Mouse (Mus musculus) liver, adult 2 months (tissue): Measurements from ENCODE around the gene Capn13. TPM values are rescaled to one million over a fixed set of nuclear protein-coding genes. Genes with fewer than 3 reads are reported as not detected.

Source experiments
- DNase-seq: peaks from one replicate; pipeline ENCODE4 v3.0.0-alpha.2; 2011; ENCODE audit warnings: low read depth, low spot score; ENCODE audit errors: extremely low read depth
- H3K27ac ChIP-seq: fragments of 200-500 bp; replicated peaks from 2 replicates; pipeline ENCODE4 v1.5.1; 2012; ENCODE audit warnings: low read depth, mild to moderate bottlenecking, control low read depth, inconsistent platforms, low read length; ENCODE audit not compliant: insufficient read depth
- H3K27me3 ChIP-seq: fragments of 200-500 bp; 2 replicates; pipeline ENCODE4 v1.6.1; 2012; ENCODE audit warnings: mild to moderate bottlenecking, moderate library complexity, low read length, inconsistent platforms; ENCODE audit not compliant: control insufficient read depth, insufficient read depth
- H3K36me3 ChIP-seq: fragments of 200-500 bp; 2 replicates; pipeline ENCODE4 v1.6.1; 2012; ENCODE audit warnings: low read length, inconsistent platforms; ENCODE audit not compliant: control insufficient read depth, insufficient read depth
- H3K4me1 ChIP-seq: fragments of 200-500 bp; 2 replicates; pipeline ENCODE4 v1.6.1; 2011; ENCODE audit warnings: low read length; ENCODE audit not compliant: control insufficient read depth, insufficient read depth
- H3K4me3 ChIP-seq: fragments of 200-500 bp; 2 replicates; pipeline ENCODE4 v1.5.1; 2011; ENCODE audit warnings: low read depth, mild to moderate bottlenecking, control low read depth, low read length, moderate library complexity; ENCODE audit not compliant: insufficient read depth
- H3K79me2 ChIP-seq: fragments of 200-500 bp; 2 replicates; pipeline ENCODE4 v1.6.1; 2012; ENCODE audit warnings: inconsistent platforms, mild to moderate bottlenecking, low read length, moderate library complexity; ENCODE audit not compliant: control insufficient read depth, insufficient read depth
- H3K9ac ChIP-seq: fragments of 200-500 bp; 2 replicates; pipeline ENCODE4 v1.6.1; 2012; ENCODE audit warnings: low read depth, mild to moderate bottlenecking, control low read depth, inconsistent platforms, low read length
- CTCF ChIP-seq: fragments of 200-500 bp; IDR thresholded peaks from 2 replicates; pipeline ENCODE4 v1.5.1; 2011; ENCODE audit warnings: low read depth, low read length, control low read depth
- POLR2A ChIP-seq: fragments of 200-500 bp; IDR thresholded peaks from 2 replicates; pipeline ENCODE4 v1.6.1; 2011; ENCODE audit warnings: low read length, control low read depth; ENCODE audit not compliant: insufficient read depth; ENCODE audit errors: extremely low read depth
- WGBS: fragments of 180-500 bp; shearing (Covaris S2); methylation state at CpG from one replicate; pipeline ENCODE4 v1.1.7; 2018; 5-methylcytosine and 5-hydroxymethylcytosine counted together
- polyA plus RNA-seq: library from polyadenylated mRNA; depleted of rRNA; stranded (reverse); fragments of >200 nt; gene quantifications from 2 replicates; pipeline ENCODE4 v1.2.3, GENCODE M21; 2012
- total RNA-seq: library from RNA; depleted of rRNA; stranded (reverse); fragments of >200 nt; gene quantifications from 2 replicates; pipeline ENCODE4 v1.2.3, GENCODE M21; 2014

Gene Capn13
- total and polyA plus RNA-seq, 2 experiments: 0.04 to 0.09 TPM

DNA sequence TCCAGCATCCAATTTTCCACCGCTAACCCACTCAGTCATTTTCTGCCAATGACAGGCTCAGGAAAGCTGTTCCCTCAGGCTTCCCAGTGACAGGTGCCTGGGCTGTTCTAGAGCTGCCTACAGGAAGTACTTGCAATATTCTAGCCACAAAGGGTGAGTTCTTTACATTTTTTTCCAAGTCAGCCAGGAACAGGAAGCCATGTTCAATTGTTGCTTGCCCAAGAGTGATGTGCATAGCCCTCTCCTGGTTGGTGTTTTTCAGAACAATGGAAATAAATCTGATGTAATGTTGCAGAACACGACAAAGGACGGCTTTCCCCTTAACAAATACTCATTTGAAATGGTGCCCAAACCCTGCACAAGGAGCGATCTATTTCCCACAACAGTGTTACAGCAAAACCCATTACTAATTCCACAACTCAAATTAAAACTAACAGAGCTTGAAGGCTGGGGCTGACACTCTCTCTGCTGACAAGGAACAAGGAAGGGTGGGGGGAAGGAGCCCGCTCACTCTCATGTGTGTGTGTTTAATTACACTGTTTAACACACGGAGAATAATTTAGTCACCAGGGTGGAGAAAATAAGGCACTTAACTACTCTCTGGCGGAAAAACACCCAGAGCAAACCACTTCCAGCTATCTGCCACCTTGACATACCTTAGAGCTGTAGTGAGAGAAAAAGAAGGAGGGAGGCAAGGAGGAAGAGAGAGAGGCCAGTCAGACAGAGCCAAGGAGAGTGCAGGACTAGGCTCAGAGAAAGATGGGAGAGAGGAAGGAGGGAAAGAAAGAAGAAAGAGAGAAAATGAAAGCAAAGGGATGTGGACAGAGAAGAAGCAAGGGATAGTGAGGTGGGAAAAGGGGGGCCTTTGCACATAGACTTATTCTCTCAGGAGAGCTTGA, 10.2 kb downstream of the Capn13 start:
- Histone ChIP-seq H3K36me3 (no peaks in the 10 kb centered on the region), H3K9ac (no peak overlapping the region), H3K79me2 (no peaks in the 10 kb centered on the region), H3K4me1 (no peaks in the 10 kb centered on the region), H3K27ac (no peak overlapping the region), H3K4me3 (no peak overlapping the region), H3K27me3 (no peaks in the 10 kb centered on the region)
- no peak for DNase-seq
- WGBS: 71% methylated on average over 7 of the region's 7 CpGs
- no peak for TF ChIP-seq CTCF

DNA sequence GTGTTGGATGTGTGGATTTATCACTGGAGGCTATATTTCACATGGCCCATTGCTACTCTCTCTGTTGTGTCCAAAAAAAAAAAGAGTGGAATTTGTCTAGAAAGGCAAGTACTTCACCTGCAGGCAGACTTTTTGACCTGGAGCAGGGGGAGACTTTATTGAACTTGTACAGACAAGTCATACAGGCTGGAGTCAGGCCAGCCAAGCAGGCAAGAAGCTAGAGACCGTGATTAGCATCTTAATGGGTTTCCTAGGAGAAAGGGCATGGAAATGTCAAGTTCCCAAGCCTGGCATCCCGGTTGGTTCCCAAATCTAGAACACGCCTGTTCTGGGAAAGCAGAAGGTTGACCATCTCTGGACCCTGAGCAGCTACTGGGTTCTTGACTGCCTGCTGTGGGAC, 11.3 kb downstream of the Capn13 start:
- Histone ChIP-seq H3K27ac (no peak overlapping the region), H3K79me2 (no peaks in the 10 kb centered on the region), H3K4me3 (no peak overlapping the region), H3K4me1 (no peaks in the 10 kb centered on the region), H3K9ac (no peak overlapping the region), H3K36me3 (no peaks in the 10 kb centered on the region), H3K27me3 (no peaks in the 10 kb centered on the region)
- TF ChIP-seq POLR2A (no peak), CTCF (no peak)
- no peak for DNase-seq
- WGBS: 68% methylated on average over 3 of the region's 3 CpGs

DNA sequence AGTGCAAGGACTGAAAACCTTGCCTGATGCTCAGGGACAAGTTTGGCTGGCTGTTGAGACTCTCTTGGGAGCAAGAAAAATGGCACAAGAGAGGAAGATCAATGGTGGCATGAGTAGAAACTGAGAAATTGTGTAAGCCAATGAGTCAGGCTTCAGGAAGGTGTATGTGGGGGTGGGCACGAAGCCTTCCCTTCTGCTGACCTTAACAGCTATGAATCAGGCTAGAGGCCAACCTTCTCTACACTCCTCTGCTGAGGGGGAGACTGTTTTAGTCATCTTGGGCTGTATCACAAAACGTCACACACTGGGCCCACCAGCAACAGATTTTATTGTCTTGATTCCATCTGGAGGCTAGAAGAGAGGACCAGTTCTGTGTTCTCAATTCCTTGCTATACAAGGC, 14.1 kb downstream of the Capn13 start:
- no peaks in the 10 kb centered on the region for H3K4me1 ChIP-seq
- TF ChIP-seq POLR2A: no peak
- no peak for TF ChIP-seq CTCF
- DNase-seq: no peak
- H3K9ac ChIP-seq: no peak overlapping the region
- H3K79me2 ChIP-seq: no peaks in the 10 kb centered on the region
- no peak overlapping the region for H3K4me3 ChIP-seq
- 50% methylated on average over 2 of the region's 2 CpGs for WGBS
- no peaks in the 10 kb centered on the region for H3K27me3 ChIP-seq
- no peak overlapping the region for H3K27ac ChIP-seq
- no peaks in the 10 kb centered on the region for H3K36me3 ChIP-seq

DNA sequence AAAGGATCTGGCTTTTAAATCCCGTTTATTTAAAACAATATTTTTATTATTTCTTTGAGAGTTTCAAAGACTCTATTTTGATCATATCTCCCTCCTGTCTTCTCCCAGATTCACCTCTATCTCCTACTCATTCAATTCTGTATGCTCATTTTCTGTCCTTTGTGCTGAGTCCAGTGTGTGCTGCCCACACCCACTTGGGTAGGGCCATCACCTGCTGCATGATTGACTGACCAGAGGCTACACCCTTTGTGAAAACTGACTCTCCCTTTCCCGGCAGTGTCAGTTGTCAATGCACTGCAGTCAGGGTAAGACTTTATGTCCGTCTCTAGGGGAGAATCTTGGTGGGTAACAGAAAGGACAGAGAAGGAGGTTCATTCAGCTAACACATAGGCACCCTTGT, 14.7 kb downstream of the Capn13 start:
- no peak overlapping the region for H3K27ac ChIP-seq
- no peaks in the 10 kb centered on the region for H3K79me2 ChIP-seq
- H3K27me3 ChIP-seq: no peaks in the 10 kb centered on the region
- no peaks in the 10 kb centered on the region for H3K4me1 ChIP-seq
- H3K4me3 ChIP-seq: no peak overlapping the region
- TF ChIP-seq CTCF (no peak), POLR2A (no peak)
- no peak overlapping the region for H3K9ac ChIP-seq
- DNase-seq: no peak
- H3K36me3 ChIP-seq: no peaks in the 10 kb centered on the region
- WGBS: 58% methylated on average over 3 of the region's 3 CpGs

DNA sequence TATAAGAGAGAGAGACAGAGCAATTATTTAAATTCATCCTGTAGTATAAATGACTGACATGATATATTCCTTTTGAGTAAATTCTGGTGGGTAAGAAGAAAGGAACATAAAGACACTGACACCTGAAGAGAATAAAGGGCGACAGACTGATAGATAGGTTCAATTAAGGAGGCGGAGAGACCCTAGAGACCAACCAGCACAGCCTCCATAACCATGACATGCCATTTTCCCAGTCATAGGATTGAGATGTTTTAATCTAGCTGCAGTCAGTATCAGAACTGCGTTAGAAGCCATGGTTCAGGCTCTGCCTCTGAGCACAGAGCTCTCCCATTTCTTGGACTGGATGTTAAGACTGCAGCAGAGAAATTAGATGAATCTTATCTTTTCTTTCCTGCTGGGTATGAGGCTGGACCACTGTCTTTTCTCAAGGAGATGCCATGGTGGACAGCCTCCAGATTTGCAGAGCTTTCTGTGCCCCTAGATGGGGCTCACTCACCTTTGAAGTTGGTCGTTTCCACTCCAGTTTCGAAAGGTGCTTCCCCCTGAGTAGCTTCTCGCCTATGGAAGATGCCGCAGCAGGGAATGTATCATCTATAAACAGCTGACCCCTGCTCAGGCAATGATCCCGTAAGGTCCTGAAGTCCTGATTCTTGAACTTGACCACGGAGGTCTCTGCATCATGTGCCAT, 18.2 kb downstream of the Capn13 start:
- no peak for TF ChIP-seq POLR2A
- no peak for TF ChIP-seq CTCF
- Histone ChIP-seq H3K4me3 (no peak overlapping the region), H3K79me2 (no peaks in the 10 kb centered on the region), H3K27me3 (no peaks in the 10 kb centered on the region), H3K36me3 (no peaks in the 10 kb centered on the region), H3K9ac (no peak overlapping the region), H3K4me1 (no peaks in the 10 kb centered on the region), H3K27ac (no peak overlapping the region)
- WGBS: 71% methylated on average over 9 of the region's 9 CpGs
- no peak for DNase-seq

DNA sequence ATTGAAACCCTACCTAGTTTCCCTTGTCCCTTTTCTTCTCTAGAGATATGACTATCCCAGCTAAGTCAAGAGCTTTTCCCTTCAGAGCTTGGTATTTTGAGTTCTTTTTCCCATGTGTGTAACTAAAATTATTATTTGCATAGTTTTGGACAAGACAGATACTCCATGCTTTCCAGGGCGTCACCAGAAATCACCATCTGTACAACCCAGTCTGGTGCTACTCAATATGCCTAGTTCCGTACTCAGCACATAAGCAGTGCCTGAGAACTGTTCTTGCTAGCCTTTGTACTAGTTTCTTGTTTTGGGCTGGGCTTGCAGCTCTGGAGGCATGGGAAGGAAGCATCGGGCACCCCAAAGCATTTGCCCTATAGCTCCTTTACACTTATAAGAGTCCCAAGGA, 19.0 kb downstream of the Capn13 start:
- H3K4me1 ChIP-seq: no peaks in the 10 kb centered on the region
- H3K27ac ChIP-seq: no peak overlapping the region
- no peaks in the 10 kb centered on the region for H3K27me3 ChIP-seq
- WGBS: 88% methylated on average over 3 of the region's 3 CpGs
- H3K9ac ChIP-seq: no peak overlapping the region
- no peak for TF ChIP-seq CTCF
- no peaks in the 10 kb centered on the region for H3K79me2 ChIP-seq
- no peak overlapping the region for H3K4me3 ChIP-seq
- no peak for DNase-seq
- no peaks in the 10 kb centered on the region for H3K36me3 ChIP-seq
